Comparison of ENCODE assay signal across 25 mouse cellular contexts in the genomic region with DNA sequence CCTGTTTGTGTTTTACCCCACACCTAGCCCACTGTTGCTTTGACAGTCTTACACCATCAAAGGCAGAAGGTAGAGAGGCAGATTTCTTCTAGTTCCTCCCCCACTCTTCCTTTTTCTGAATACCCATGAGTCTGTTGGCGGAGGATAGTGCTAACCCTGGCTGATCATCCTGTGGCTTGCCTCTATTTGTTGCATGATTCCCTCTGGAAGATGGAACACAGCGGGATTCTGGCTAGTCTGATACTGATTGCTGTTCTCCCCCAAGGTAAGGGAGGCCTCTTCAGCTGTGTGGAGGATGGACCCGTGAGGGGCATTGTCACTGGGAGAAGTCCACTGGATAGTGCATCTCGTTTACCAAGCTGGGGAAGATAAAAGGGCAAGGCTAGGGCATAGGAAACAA. TPM values are rescaled to one million over a fixed set of nuclear protein-coding genes. Genes with fewer than 3 reads are reported as not detected.
DNase-seq lines count a peak whose midpoint lies in the region; ATAC-seq and TF ChIP-seq lines count a peak whose summit lies in the region.
"Had no signal": no experiment of that assay in that cellular context is flagged by ENCODE, and none has a peak within 500 bp of the region (broad histone marks: within the 10 kb centered on the region; RNA-seq: fewer than 3 reads in every experiment).

A gene (plus strand): TSS at position 111 of the 400 bp plus-strand sequence.

- TF ChIP-seq EP300 in heart, postnatal 0 days (IDR thresholded peaks at IDR 0.05; ENCODE audit: low read depth), result no peak

- no peak for TF ChIP-seq POLR2A in olfactory bulb, adult 2 months (IDR thresholded peaks at IDR 0.05; ENCODE audit: insufficient read depth, low read depth, low read length)

- H3K4me3 ChIP-seq in heart, postnatal 0 days (ENCODE audit: low read depth, low read length), result peak within 1 kb of the TSS; percentile 28; the same call in 1 of the 2 replicates
- H3K4me3 ChIP-seq in heart, embryonic 12.5 days, result no peak within 1 kb of the TSS
- no peak within 1 kb of the TSS; the same call in 1 of the 2 replicates for H3K4me3 ChIP-seq in olfactory bulb, adult 2 months (ENCODE audit: insufficient read depth, low read depth, low read length)
- H3K4me3 ChIP-seq: erythroblast, embryonic 14.5 days; kidney, embryonic 15.5 days; limb, embryonic 15.5 days; liver, embryonic 15.5 days had no signal

- no peak within 1 kb of the TSS; the same call in 1 of the 2 replicates for H3K9ac ChIP-seq in heart, postnatal 0 days (replicated peaks; ENCODE audit: low read depth, low read length)
- no peak within 1 kb of the TSS for H3K9ac ChIP-seq in heart, embryonic 12.5 days
- H3K9ac ChIP-seq: hindbrain, embryonic 14.5 days; kidney, embryonic 15.5 days; limb, embryonic 15.5 days; liver, embryonic 15.5 days had no signal

- H3K27me3 ChIP-seq in heart, postnatal 0 days (ENCODE audit: control insufficient read depth, insufficient read depth, low read length), result no peaks in the 10 kb centered on the region
- H3K27me3 ChIP-seq in heart, embryonic 12.5 days (replicated peaks), result peaks cover 18% of the 10 kb centered on the region
- H3K27me3 ChIP-seq: limb, embryonic 15.5 days had no signal

- no peak for DNase-seq in heart, postnatal 0 days (ENCODE audit: low spot score)
- peak; percentile 61 for DNase-seq in T-cell, adult 2 months (ENCODE audit: low spot score)
- peak; percentile 67 to 68 for DNase-seq in thymus, postnatal 36 days
- DNase-seq in frontal cortex, postnatal 36 days (ENCODE audit: low spot score in 2 of 2), result no peak
- no peak for DNase-seq in layer of hippocampus, adult 9-11 months
- DNase-seq: adrenal gland, adult 8-10 months; cerebellum, adult 9-10 months; gastrocnemius, postnatal 36 days; heart, postnatal 36 days; right cerebral cortex, postnatal 4 days had no signal

- peak within 1 kb of the TSS; percentile 57; the same call in 1 of the 2 replicates for H3K27ac ChIP-seq in heart, postnatal 0 days (ENCODE audit: low read depth)
- H3K27ac ChIP-seq in heart, embryonic 12.5 days (ENCODE audit: poor library complexity, severe bottlenecking), result no peak within 1 kb of the TSS
- H3K27ac ChIP-seq in olfactory bulb, adult 2 months (ENCODE audit: insufficient read depth, low read depth, low read length), result no peak within 1 kb of the TSS
- H3K27ac ChIP-seq: hindbrain, embryonic 14.5 days; kidney, embryonic 15.5 days; limb, embryonic 15.5 days; liver, embryonic 15.5 days had no signal

- no peak for ATAC-seq in heart, postnatal 0 days (ENCODE audit: insufficient read depth, low read depth)
- no peak for ATAC-seq in heart, embryonic 12.5 days (ENCODE audit: insufficient number of reproducible peaks, low FRiP score)
- no peak for ATAC-seq in megakaryocyte progenitor cell, adult 5-6 weeks (replicated peaks; ENCODE audit: poor library complexity)
- ATAC-seq: forebrain, embryonic 14.5 days; intestine, postnatal 0 days; lung, postnatal 0 days; midbrain, embryonic 16.5 days had no signal

- H3K9me3 ChIP-seq in heart, postnatal 0 days (replicated peaks; ENCODE audit: control insufficient read depth, low read length), result no peaks in the 10 kb centered on the region
- no peaks in the 10 kb centered on the region for H3K9me3 ChIP-seq in heart, embryonic 12.5 days (replicated peaks)
- H3K9me3 ChIP-seq: kidney, embryonic 15.5 days; limb, embryonic 15.5 days; liver, embryonic 15.5 days had no signal

- no peak for TF ChIP-seq CTCF in heart, postnatal 0 days (IDR thresholded peaks at IDR 0.05; ENCODE audit: low read depth)
- TF ChIP-seq CTCF in olfactory bulb, adult 2 months (IDR thresholded peaks at IDR 0.05; ENCODE audit: insufficient read depth, low read depth, low read length), result no peak

- no peaks in the 10 kb centered on the region for H3K36me3 ChIP-seq in heart, postnatal 0 days (replicated peaks; ENCODE audit: control insufficient read depth, insufficient read depth, low read length)
- H3K36me3 ChIP-seq in heart, embryonic 12.5 days, result no peaks in the 10 kb centered on the region
- H3K36me3 ChIP-seq: kidney, embryonic 15.5 days; limb, embryonic 15.5 days; liver, embryonic 15.5 days had no signal

- 70% methylated on average over 4 of the region's 4 CpGs for WGBS in heart, postnatal 0 days
- WGBS in heart, embryonic 12.5 days, result 69% methylated on average over 4 of the region's 4 CpGs
- 78% methylated on average over 4 of the region's 4 CpGs for WGBS in olfactory bulb, adult 2 months

- H3K4me1 ChIP-seq in heart, postnatal 0 days (ENCODE audit: control insufficient read depth, insufficient read depth), result no peaks in the 10 kb centered on the region
- H3K4me1 ChIP-seq in heart, embryonic 12.5 days (replicated peaks), result no peaks in the 10 kb centered on the region
- no peaks in the 10 kb centered on the region for H3K4me1 ChIP-seq in olfactory bulb, adult 2 months (ENCODE audit: control insufficient read depth, insufficient read depth, low read length)
- H3K4me1 ChIP-seq: kidney, embryonic 15.5 days had no signal

- H3K4me2 ChIP-seq in heart, postnatal 0 days (ENCODE audit: low read depth, low read length), result peak within 1 kb of the TSS; percentile 30; the same call in 1 of the 2 replicates
- no peak within 1 kb of the TSS for H3K4me2 ChIP-seq in heart, embryonic 12.5 days
- H3K4me2 ChIP-seq: hindbrain, embryonic 14.5 days; kidney, embryonic 15.5 days; limb, embryonic 15.5 days; liver, embryonic 15.5 days had no signal

RNA-seq across cellular contexts. Expression of the gene that starts here (rescaled TPM):
- total RNA-seq in heart, postnatal 0 days (2014; rRNA removed; ENCODE audit: low replicate concordance), result 1.9 TPM in 1 of 2 replicates, not detected in the other
- not detected in 2 replicates for polyA plus RNA-seq in heart, postnatal 0 days (2015; fragmentation: Nextera tagmentation; extraction: Ambion mirVana)
- polyA plus RNA-seq in heart, embryonic 12.5 days (2016; fragmentation: Nextera tagmentation; extraction: Ambion mirVana), result not detected in 2 replicates
- not detected in 2 replicates for polyA plus RNA-seq in olfactory bulb, adult 2 months (2012; ENCODE audit: insufficient read depth, insufficient read length, low replicate concordance, missing spikeins)
- total RNA-seq in megakaryocyte progenitor cell, adult 5-6 weeks (2015), result 0.12 and 0.44 TPM in 2 replicates
- total RNA-seq in megakaryocyte progenitor cell, adult 5-6 weeks (2017), result 0.17 and 0.33 TPM in 2 replicates
- total RNA-seq: left cerebral cortex, postnatal 25 days had no signal
- polyA plus RNA-seq: cortical plate, adult 2 months; embryonic facial prominence, embryonic 11.5 days; erythroblast, embryonic 14.5 days; forebrain, embryonic 14.5 days; hindbrain, embryonic 14.5 days; kidney, embryonic 15.5 days; midbrain, embryonic 16.5 days had no signal

Comparison
In these comparisons a context has a peak if more than half of its experiments do, and no peak if none do; other contexts are left out.
1. RNA of the gene that starts here (polyA plus RNA-seq): not detected in olfactory bulb, adult 2 months; not detected in heart, postnatal 0 days and not detected in heart, embryonic 12.5 days; every median in the first group is over 10 times any median in the second.
2. DNase-seq: peak in T-cell, adult 2 months (single experiment) and thymus, postnatal 36 days (2 of 2); none in heart, postnatal 0 days (single experiment), frontal cortex, postnatal 36 days (0 of 2) and layer of hippocampus, adult 9-11 months (single experiment).